Mouse (Mus musculus): ENCODE measurements around the gene Maea. TPM values are rescaled to one million over a fixed set of nuclear protein-coding genes. Genes with fewer than 3 reads are reported as not detected.
"Not testable (repeated sequence)": the region's sequence is repeated elsewhere in the genome, so short reads cannot be mapped to it uniquely, and the experiment has no call there.

Gene Maea
- total RNA-seq (2017) = 208 and 246 TPM in 2 replicates

DNA sequence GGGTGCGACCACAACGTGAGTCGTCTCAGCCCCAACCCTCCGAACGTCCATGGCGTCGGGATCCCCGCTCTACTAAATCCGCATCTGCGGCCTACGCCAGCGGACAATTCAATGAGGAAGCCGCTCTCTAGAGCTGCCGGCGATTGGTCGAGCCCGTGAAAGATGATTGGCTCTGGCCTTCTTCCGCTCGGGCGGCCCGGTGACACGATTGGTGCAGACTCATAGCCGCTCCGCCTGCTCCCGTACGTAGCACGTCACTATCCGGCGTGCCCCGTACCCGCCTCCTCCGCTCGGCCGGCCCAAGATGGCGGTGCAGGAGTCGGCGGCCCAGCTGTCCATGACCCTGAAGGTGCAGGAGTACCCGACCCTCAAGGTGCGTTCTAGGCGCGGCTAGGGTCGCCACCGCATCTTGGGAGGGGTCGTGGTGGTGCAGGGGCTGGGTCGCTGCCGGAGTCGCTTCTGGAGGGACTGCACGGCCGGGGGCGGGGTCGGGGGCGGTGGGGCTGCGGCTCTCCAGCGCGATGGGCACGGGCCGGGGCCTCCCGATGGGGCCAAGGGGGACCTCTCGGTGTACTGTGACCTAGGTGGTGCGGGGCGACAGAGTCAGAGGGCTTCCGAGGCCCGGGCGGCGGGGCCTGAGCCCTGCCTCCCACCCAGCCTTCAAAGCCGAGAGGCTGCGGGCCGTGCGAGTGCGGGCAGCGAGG, at the start of gene Maea:
Maea (plus strand) TSS at position 237 of the 704 bp plus-strand sequence.
- peak; percentile 100 for ATAC-seq (replicated peaks; ENCODE audit: low read depth, poor library complexity, severe bottlenecking)

- ATAC-seq (replicated peaks; ENCODE audit: low read depth, poor library complexity, severe bottlenecking) = no peak
Observed at GRCm38 (mm10) chr5:33293796-33294430, 41.4 kb upstream of the Maea start.

GRCm38 (mm10) chr5:33297164-33297563, 38.1 kb upstream of the Maea start:
- ATAC-seq (replicated peaks; ENCODE audit: low read depth, poor library complexity, severe bottlenecking) = 0 out of 2 replicates have a peak, but pooled peaks have one; percentile 54

GRCm38 (mm10) chr5:33301801-33302200, 33.5 kb upstream of the Maea start:
- ATAC-seq (replicated peaks; ENCODE audit: low read depth, poor library complexity, severe bottlenecking) = no peak

GRCm38 (mm10) chr5:33310704-33311462, 24.4 kb upstream of the Maea start:
- ATAC-seq (replicated peaks; ENCODE audit: low read depth, poor library complexity, severe bottlenecking) = no peak

- ATAC-seq (replicated peaks; ENCODE audit: low read depth, poor library complexity, severe bottlenecking) = no peak
Observed at GRCm38 (mm10) chr5:33312192-33312591, 23.1 kb upstream of the Maea start.

- no peak for ATAC-seq (replicated peaks; ENCODE audit: low read depth, poor library complexity, severe bottlenecking)
Observed at GRCm38 (mm10) chr5:33324491-33324890, 10.8 kb upstream of the Maea start.

GRCm38 (mm10) chr5:33334381-33335272, 682 bp upstream of the Maea start:
- ATAC-seq (replicated peaks; ENCODE audit: low read depth, poor library complexity, severe bottlenecking) = no peak

DNA sequence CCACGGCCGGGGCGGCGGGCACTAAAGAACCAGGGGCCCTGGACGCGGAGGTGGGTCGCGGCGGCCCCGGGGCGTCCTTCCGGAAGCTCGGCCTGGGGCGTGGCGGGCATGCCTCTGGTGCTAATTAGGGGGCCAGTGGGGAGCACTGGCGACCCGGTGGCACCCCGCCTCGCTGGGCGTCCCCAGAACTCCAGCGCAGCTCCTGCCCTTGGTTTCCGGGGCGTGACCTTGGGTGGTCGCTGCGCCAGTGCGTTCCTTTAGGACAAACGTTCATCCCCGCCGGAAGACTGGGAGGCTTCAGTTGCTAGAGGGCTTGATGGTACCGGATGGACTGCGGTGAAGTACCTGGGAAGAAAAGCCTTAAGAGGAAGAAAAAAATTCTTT, 660 bp downstream of the Maea start:
- ATAC-seq (replicated peaks; ENCODE audit: low read depth, poor library complexity, severe bottlenecking) = peak; percentile 48

DNA sequence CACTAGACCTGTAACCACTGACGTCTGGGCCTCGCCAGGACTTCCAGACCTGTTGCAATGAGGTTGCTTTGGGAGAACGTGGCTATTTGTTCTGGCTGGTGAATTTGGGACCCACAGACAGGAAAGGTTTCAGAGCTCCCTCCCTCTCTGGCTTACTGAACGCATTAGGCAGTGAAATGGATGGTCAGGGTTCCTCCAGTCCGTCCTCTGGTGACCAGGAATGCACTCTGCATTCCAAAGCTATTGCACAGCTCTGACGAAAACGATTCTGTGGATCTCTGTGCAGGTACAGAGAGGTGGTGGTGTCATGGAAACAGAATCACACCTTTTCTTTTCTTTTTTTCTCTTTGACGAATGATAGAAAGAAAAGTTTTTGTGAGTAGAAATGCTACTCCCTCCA, 1.9 kb downstream of the Maea start:
- ATAC-seq (replicated peaks; ENCODE audit: low read depth, poor library complexity, severe bottlenecking) = no peak

DNA sequence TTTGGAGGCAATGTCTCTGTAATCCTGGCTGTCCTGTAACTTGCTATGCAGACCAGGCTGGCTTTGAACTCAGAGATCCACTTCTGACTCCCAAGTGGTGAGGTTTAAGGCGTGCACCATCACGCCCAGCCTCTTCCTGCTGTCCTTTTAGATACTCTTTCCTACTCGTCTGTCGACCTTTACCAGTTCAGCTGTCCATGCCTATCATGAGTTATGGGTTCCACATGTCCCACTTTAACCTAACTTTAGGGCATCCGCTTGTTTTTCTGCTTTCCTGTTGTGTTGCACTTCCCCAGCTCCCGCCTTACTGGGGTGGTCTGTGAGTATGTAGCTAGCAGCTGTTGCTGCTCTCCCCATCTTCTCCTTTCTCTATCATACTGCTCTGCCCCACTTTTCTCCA, 5.9 kb downstream of the Maea start:
- ATAC-seq (replicated peaks; ENCODE audit: low read depth, poor library complexity, severe bottlenecking) = no peak

DNA sequence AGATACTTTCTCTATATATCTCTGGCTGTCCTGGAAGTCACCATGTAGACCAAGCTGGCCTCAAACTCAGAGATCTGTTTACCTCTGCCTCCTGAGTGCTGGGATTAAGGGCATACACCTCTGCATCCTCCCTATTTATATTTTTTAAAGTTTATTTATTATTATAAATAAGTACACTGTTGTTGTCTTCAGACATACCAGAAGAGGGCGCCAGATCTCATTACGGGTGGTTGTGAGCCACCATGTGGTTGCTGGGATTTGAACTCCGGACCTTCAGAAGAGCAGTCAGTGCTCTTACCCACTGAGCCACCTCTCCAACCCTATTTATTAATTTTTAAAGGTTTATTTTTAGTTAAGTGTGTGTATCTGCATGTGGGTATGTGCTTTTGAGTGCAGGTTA, 6.9 kb downstream of the Maea start:
- ATAC-seq (replicated peaks; ENCODE audit: low read depth, poor library complexity, severe bottlenecking) = not testable (repeated sequence)

GRCm38 (mm10) chr5:33342821-33343220, 7.5 kb downstream of the Maea start:
- no peak for ATAC-seq (replicated peaks; ENCODE audit: low read depth, poor library complexity, severe bottlenecking)

DNA sequence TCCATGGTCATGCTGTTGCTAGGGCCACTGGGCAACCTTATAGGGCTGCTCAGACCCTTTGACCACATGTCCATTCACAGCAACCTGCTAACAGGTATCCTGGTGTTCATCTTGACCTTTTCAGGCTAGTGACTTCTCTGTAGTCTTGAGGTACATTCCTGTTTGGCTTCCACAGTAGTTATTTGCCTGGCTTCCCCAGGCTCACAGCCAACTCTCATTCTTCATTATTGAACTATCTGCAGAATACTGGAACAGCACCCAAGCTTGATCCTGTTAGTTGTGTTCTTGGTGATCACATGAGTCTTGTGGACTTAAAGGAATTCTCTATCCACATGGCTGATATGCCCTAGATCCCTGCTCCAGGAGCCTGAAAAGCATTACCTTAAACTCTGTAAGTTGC, 8.3 kb downstream of the Maea start:
- no peak for ATAC-seq (replicated peaks; ENCODE audit: low read depth, poor library complexity, severe bottlenecking)

DNA sequence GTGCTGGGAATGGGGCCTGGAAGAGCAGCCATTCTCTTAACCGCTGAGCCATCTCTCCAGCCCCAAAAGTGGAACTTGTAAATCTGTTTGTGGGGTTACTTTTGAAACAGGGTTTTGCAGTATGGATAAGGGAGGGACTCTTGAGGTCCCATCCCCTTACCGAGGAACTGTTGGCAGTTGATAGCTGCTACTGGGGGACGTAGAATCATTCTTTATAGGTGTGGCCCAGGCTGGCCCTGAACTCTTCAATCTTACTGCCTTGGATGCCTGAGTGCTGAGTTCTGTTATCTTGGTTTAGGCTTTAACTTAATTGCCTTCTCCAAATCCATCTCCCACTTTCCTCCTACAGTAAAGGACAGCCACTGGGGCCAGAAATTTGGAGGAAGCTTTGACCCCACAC, 8.8 kb downstream of the Maea start:
- no peak for ATAC-seq (replicated peaks; ENCODE audit: low read depth, poor library complexity, severe bottlenecking)

DNA sequence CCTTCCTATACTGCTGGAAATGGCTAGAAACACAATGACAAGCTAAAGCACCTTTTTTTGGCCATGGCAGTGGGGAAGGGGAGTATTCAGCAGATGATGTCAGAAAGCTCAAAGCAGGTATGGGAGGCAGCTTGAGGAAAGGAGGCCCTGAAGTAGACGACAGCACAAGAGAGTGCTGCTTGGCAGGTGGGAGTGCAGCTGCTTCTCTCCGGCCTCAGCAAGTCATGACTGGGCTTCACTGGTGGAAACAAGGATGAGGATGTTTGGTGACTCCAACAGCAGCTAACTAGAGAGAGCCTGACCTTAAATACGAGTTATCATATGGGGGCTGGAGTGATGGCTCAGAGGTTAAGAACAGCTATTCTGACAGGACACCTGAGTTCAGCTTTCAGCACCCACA, 12.3 kb downstream of the Maea start:
- no peak for ATAC-seq (replicated peaks; ENCODE audit: low read depth, poor library complexity, severe bottlenecking)

- no peak for ATAC-seq (replicated peaks; ENCODE audit: low read depth, poor library complexity, severe bottlenecking)
Observed at GRCm38 (mm10) chr5:33349205-33349604, 13.9 kb downstream of the Maea start.

- no peak for ATAC-seq (replicated peaks; ENCODE audit: low read depth, poor library complexity, severe bottlenecking)
Observed at GRCm38 (mm10) chr5:33349706-33350105, 14.4 kb downstream of the Maea start.

DNA sequence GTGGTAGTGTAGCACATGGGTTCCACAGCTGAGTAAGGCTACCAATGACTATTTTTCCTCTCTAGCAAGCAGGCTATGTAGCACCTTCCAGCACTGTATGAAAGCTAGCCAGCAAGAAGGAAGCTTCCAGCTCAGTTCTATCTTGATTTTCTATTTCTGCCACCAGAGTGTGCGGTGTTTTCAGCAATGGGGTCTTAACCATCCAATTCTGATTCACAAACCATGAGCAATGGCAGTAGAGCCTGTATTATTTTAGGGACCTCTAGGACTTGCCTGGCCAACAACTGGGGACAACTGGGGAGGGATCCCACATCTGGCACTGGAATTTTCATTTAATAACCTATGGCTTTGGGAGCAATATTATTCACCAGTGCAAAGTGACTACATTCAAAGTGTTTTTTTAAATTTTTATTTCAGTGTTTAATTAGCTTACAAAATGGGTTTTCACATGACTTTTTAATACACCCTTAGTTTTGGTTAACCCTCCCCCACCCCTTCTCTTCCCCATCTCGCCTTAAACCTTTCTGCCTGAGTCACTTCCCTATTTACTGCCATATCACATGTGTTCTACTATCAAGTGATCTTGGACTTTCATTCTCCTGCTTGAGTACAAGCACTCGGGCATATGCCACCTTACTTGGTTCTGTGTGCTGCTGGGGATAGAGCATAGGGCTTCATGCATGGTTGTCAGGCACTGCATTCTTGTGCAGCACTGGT, 16.4 kb downstream of the Maea start:
- ATAC-seq (replicated peaks; ENCODE audit: low read depth, poor library complexity, severe bottlenecking) = peak; percentile 93

DNA sequence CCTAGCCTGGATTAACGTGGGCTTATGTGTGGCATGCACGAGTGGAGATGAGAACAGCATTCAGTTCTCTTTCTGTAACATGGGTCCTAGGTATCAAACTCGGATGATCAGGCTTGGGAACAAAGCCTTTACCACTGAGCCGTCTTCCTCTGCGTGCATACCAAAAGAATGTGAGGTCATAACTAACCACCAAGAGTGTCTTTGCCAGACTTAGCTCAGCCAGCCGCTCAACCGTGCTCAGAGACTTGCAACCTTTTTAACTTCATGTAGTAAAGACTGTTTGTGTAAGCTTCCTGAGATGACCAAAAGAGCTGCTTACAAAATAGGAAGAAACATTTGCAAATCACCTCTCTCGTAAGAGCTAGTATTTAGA, 16.9 kb downstream of the Maea start:
- ATAC-seq (replicated peaks; ENCODE audit: low read depth, poor library complexity, severe bottlenecking) = peak; percentile 21; the same call in 1 of the 2 replicates

All from common myeloid progenitor, adult 5-6 weeks (primary cell).